Mouse (Mus musculus): ENCODE data around the gene Fbxw8.

The Fbxw8 gene

DNA sequence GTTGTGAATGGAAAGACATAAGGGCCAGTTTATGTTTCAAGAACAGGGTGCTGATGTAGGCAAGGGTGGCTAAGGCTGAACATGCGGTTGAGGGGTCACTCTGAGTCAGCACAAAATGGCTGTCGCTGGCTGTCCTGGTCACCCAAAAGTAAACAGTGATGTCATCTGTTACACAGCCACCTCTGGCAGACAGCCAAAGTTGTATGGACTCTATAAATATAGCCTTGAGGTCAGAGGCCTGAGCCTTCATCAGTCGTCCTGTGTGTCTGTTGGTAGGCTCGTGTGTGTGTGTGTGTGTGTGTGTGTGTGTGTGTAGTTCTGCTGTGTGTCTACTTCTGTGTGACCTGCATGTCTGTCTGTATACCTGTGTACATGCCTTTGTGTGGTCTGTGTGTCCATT, 1.7 kb upstream of the Fbxw8 start:
- no peak for DNase-seq (ENCODE audit: low spot score in 2 of 2)

- no peak for DNase-seq (ENCODE audit: low spot score in 2 of 2)
These were observed 292 bp upstream of the Fbxw8 start for GRCm38 (mm10) chr5:118155565-118155947.

GRCm38 (mm10) chr5:118149711-118150110, 5.6 kb downstream of the Fbxw8 start:
- DNase-seq (ENCODE audit: low spot score in 2 of 2), result no peak

- no peak for DNase-seq (ENCODE audit: low spot score in 2 of 2)
These were observed 8.0 kb downstream of the Fbxw8 start for GRCm38 (mm10) chr5:118147264-118147663.

DNA sequence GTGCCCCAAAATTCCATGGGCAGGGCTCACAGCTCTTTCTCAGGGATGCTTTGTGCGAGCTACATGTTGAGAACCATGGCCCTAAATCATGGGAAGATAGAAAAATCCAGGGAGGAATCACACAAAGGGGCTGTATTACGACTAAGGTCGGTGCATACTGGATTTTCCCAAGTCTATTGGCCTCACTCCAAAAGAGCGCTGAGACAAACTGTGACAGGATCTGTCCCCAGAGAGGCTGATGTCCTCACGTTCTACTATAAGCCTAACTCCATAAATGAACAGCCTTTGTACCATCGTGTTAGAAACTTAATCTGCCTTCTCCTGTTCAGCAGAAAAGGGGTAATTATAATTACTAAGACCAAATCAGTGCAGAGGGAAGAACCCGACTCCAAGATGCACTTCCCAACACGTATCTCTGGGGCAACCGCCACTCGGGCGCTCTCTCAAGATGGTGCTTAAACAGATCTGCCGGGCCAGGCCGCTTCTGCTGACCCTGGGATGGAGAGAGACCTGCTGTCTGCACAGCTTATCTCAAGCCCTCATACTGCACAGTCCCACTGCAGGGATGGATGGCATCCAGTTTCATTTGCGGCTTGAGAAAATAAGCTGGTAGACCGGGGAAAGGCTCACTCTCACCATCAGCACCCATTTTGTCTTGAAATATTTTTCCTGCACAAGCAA, 9.1 kb downstream of the Fbxw8 start:
- DNase-seq (ENCODE audit: low spot score in 2 of 2), result no peak

GRCm38 (mm10) chr5:118145458-118145857, 9.8 kb downstream of the Fbxw8 start:
- DNase-seq (ENCODE audit: low spot score in 2 of 2), result no peak

GRCm38 (mm10) chr5:118144770-118145169, 10.5 kb downstream of the Fbxw8 start:
- DNase-seq (ENCODE audit: low spot score in 2 of 2), result no peak

DNA sequence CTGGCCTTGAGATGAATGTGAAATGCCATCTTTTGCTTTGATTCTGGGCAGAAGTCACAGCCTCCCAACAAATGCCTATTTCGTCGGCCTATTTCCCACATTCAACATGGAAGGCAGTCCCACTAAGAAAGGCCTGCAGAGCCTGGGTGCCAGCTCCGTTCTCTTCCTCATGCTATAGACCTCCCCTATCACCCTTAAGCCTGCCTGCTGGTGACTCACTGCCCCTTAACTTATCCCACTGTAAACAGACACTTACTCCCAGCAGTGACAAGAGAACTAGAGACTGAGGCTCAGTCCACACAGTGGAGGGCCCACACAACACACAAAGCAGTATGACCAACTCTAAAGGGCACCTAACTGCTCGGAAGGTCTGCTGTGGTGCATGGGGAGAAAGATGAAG, 10.9 kb downstream of the Fbxw8 start:
- no peak for DNase-seq (ENCODE audit: low spot score in 2 of 2)

DNA sequence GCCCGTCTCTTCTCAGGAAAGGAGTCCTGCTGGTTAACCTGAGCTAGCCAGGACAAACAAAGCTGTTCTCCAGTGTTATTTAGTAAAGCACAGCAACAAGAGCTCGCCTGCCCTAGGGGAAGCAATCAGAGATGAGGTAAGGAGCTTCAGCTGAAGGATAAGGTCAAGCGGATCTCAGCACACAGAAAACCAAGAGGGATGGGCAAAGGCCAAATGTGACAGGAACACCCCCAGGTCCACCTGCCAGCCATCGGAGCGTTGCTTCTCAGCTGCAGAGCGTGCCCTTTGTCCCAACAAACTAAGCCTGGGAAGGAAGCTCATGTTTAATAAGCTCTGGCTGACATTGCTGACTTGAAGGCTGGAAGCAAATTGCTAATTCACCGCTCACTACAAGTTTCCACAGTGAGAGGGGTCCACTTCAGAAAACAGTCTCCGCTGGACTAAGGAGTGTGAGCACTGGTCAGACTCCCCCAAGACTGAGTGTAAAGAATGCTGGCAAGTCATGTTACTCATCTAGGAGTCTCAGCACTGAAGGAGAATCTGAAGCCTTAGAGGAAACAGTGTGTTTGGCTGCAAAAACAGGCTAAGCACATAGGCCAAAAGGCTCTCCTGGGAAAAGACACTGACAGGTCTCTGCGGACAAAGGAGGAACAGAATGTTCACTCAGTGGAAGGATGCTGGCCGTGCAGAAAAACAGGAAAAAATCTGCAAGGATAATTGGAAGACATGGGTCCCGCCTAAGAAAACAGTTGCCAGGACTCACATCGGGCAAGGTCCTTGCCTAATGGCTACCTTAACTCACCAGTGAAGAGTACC, 11.8 kb downstream of the Fbxw8 start:
- DNase-seq (ENCODE audit: low spot score in 2 of 2), result no peak

DNA sequence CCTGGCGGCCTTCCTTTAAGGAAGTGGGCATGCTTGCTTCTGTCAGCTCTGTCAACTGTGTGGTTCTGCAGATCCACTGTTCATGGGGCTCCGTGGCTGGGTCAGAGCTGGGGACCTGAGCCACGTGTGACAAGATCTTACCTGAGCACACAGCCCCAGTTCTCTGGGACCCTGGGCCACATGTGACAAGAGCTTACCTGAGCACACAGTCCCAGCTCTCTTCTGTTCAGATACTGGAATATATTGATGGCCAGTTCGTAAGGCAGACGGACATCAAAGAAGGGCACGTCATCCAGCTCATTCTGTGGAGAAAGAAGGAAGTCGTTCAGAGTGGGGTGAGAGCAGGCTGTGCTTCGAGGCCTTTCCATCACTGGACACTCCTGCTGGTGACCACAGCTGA, 12.8 kb downstream of the Fbxw8 start:
- DNase-seq (ENCODE audit: low spot score in 2 of 2), result no peak

DNA sequence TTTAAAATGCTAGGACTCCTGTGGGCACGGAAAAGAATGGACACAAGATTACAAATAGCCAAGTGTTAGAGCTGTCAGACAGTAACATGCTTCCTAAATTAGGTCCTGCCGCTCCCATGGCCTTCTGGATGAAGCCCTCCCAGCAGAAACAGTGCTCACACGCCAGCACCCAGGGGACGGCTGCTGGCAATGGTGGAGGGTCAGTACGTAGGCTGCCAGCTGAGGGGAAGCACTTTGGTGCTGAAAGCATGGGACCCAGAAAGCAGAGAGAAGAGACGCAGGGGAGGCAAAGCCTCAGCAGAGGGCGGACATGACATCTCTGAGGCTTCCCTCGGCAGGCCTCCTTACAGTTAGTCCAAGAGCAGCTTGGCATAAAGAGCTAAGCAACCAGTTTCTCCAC, 15.6 kb downstream of the Fbxw8 start:
- no peak for DNase-seq (ENCODE audit: low spot score in 2 of 2)

GRCm38 (mm10) chr5:118136391-118136790, 18.9 kb downstream of the Fbxw8 start:
- no peak for DNase-seq (ENCODE audit: low spot score in 2 of 2)

DNA sequence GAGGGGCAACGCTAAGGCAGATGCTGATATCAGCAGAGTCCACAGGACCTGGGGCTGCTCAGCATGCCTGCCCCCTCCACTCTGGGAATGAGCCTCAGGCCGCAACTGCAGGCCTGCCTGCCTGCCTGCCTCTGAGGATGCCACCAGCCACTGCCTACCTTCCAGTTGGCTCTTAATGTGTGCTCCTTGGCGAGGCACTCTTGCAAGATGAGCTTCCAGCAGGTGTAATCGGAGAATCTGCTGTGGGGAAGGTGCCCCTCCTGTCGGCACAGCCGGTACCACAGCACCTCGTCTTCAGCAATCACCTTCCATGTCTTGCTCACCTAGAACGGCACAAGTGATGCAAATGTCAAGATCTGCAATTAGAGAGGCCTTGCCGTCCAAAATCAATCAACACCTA, 26.6 kb downstream of the Fbxw8 start:
- DNase-seq (ENCODE audit: low spot score in 2 of 2), result no peak

- DNase-seq (ENCODE audit: low spot score in 2 of 2), result no peak
These were observed 27.1 kb downstream of the Fbxw8 start for GRCm38 (mm10) chr5:118128208-118128607.

- no peak for DNase-seq (ENCODE audit: low spot score in 2 of 2)
These were observed 28.6 kb downstream of the Fbxw8 start for GRCm38 (mm10) chr5:118126671-118127070.

- DNase-seq (ENCODE audit: low spot score in 2 of 2), result no peak
These were observed 32.2 kb downstream of the Fbxw8 start for GRCm38 (mm10) chr5:118123096-118123495.

DNA sequence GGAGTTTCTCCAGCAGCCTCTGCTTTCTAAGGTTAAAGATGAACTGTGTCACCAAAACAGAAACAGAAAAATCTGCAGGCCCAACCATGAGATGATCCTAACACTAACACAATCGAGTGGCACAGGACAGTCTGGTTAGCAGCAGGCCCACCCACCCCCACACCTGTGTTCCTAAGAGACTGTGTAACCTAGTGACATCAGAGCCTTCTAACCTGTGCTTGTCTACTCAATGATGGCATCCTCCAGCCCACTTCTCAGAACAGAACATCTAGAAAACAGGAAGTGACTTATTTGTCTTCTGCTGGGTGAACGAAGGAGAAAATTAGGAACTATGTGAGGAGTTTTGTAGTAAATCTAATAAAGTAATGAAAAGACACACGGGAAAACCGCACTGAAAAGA, 33.3 kb downstream of the Fbxw8 start:
- DNase-seq (ENCODE audit: low spot score in 2 of 2), result no peak

DNA sequence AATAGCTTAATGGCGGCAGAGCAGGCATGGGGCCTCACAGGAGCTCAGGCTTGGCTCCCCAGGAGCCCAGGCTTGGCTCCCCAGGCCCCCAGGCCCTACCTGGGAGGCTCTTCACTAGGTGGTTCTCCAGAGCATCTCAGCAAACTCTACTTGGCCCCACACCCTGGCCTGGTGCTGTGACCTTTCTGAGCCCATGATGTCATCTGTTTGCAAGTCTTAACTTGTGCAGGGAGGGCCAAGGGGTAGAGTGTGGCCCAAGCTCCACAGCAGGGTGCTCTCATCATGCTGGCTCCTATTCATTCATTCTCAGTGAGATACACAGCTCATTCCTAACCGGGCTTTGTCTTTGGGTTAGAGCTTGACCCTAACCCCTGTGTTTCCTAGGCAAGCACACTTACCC, 34.6 kb downstream of the Fbxw8 start:
- DNase-seq (ENCODE audit: low spot score in 2 of 2), result no peak

GRCm38 (mm10) chr5:118118922-118119321, 36.3 kb downstream of the Fbxw8 start:
- no peak for DNase-seq (ENCODE audit: low spot score in 2 of 2)

DNA sequence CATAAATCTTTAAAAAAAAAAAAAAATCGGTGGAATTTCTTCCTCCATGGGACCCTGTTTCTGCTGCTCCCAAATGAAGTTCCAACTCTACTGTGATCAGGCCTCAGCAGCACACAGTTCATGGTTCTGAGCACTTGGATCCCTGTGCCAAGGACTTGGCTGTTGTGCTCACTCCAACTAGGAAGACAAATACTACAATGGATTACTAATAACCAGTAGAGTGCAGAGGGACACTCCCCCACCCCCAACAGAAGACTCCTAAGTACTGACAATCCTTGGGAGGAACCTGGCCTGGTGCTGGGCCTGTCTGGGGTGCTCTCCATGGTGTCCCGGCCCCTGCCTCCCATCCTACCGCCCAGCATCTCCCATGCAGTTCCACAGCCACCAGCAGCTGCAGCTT, 36.9 kb downstream of the Fbxw8 start:
- no peak for DNase-seq (ENCODE audit: low spot score in 2 of 2)

DNA sequence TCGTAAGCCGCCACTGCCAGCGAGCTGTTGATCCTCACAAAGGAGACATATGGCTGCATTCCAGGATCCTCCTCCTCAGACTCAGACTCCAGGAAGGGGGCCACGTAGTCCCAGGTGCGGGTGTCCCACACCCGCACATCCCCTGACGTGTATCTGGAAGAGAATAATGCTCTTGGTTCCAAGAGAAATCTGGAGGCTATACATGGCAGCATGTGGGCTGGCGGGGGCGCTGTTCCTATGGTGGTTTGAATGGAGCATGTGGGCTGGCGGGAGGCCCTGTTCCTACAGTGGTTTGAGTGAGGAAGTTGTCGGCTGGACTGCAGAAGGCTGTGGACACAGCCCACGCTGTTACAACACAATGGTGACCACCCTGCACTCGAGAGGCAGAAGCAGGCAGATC, 41.6 kb downstream of the Fbxw8 start:
- peak; percentile 82 to 86 for DNase-seq (ENCODE audit: low spot score in 2 of 2)

DNA sequence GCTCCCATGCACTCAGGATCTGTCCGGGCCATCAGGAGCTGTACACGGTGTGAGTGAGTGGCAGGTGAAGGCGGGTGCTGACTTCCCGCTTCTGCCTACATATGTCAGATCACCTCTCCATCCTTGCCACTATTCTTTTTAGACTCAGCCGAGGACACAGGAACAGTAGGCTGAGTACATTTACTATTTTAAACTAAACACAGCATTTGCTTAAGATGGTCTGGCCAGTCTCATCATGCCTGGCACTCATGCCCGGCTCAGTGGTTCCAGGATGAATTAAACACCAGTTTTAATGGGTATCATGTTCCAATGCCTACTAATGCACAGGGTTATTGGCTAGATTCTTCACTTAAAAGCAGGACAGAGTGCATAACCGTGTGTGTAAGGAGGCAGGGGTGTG, 42.2 kb downstream of the Fbxw8 start:
- no peak for DNase-seq (ENCODE audit: low spot score in 2 of 2)

DNA sequence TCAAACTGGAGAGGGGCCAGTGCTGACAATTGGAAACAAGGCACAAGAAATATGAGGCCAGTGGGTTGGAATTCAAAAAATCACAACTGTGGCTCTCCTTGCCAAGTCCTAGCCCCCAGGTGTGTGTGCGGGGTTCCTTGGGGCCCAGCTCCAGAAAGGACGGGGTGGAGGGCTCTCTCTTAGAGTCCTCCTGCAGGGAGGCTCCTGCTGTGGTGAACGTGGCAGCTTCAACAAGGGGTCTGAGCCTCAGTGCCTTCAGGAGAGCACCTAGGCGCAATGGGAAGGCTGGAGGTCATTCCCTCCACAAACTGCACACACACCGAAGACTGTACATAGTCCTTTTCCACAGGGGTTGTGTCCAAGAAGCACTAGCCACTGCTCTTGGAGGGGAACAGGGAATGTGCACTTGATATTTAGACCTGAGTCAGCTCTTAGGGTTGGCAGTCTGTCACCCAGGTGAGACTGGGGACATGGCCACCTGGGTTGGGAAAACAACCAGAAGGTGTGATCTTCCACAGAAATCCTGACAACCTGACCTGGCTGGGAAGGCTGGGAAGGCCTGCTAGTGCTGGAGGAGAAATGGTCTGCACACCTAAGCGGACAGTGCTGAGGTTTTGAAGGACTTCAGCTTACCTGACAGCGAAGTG, 46.3 kb downstream of the Fbxw8 start:
- DNase-seq (ENCODE audit: low spot score in 2 of 2), result no peak
